Mouse (Mus musculus): Measurements from ENCODE around the gene Lyrm7.

DNA sequence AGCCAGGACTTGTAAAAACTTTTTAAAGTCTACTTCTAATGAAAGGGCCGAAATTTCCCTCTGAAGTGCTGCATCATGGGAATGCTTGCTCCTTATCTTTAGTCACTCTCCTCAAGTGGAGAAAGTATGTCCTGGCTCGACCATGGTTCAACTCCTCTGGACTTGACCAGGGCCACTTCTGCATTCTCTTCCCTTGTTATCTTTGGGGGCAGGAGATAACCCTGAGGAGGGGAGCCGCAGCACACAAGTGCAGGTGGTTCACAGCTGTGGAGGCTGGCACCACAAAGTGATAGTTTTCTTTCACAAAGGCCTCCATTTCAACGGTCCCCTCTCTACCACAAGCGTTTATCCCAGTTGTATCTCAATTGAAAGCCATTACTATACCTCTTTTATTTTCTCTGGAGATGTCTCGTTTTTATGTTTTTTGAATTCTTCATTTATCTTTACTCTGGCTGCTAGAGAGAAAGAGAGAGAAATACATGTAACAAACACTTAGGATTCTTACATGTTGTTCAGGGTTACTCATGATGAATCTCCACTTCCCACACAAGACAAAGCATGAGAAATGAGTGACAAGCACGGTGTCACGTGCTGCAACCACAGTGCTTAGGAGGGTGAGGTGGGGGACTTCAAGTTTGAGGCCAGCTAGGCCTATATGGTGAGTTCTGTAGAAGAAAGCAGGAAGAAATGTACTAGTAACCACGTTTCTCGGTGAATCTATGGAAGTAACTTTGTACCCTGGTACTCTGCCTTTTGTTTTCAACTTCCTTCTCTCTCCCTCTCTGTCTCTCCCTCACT lies 10.6 kb downstream of the Lyrm7 start:
- TF ChIP-seq CTCF (IDR thresholded peaks at IDR 0.05) (no peak), POLR2A (IDR thresholded peaks at IDR 0.05; ENCODE audit: insufficient read depth, low read depth, low read length) (no peak)
